Mouse (Mus musculus): ENCODE results near the gene Stx17.

GRCm38 (mm10) chr4:48160386-48160785 is 35.7 kb downstream of the Stx17 start:
- TF ChIP-seq GATA1 (IDR thresholded peaks at IDR 0.05; ENCODE audit: borderline replicate concordance, low read length) (no peak), FLI1 (IDR thresholded peaks at IDR 0.05; ENCODE audit: low read length) (no peak)
